15 mouse cellular contexts compared by ENCODE assay signal in the genomic region with DNA sequence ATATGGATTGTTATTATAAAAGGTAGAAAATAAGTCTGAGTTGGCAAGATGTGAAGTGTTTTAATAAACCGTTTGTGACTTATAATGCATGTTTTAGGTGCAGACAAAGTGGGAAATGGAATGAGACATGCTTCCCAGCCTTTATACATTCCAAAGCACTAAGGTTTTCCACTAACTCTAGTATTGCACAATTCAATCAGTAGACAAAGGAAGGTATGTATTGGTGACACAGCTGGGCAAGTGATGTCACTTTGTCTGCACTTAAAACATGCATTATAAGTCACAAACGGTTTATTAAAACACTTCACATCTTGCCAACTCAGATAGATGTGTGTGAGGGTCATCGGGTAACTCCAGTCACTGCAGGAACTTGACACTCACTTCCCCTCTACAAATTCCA.
"Had no signal": no experiment of that assay in that cellular context is flagged by ENCODE, and none has a peak within 500 bp of the region (broad histone marks: within the 10 kb centered on the region; RNA-seq: fewer than 3 reads in every experiment).

No protein-coding gene starts in this region.

- DNase-seq: retina, postnatal 1 day; right cerebral cortex, adult 18-20 months; right cerebral cortex, postnatal 14 days; right cerebral cortex, postnatal 25 days; right cerebral cortex, postnatal 4 days; spleen, adult 18-20 months; thymus, adult 18-20 months; thymus, adult 2 months; thymus, postnatal 14 days; thymus, postnatal 25 days; thymus, postnatal 36 days; thymus, postnatal 4 days had no signal

- H3K4me3 ChIP-seq: neural tube, embryonic 13.5 days; neural tube, embryonic 15.5 days; stomach, embryonic 15.5 days had no signal

- H3K36me3 ChIP-seq: neural tube, embryonic 13.5 days; neural tube, embryonic 15.5 days; stomach, embryonic 15.5 days had no signal

- H3K27me3 ChIP-seq: neural tube, embryonic 13.5 days; neural tube, embryonic 15.5 days; stomach, embryonic 15.5 days had no signal

- H3K4me2 ChIP-seq: neural tube, embryonic 13.5 days; neural tube, embryonic 15.5 days; stomach, embryonic 15.5 days had no signal
